Mouse (Mus musculus): ENCODE results near the gene Acsf2. TPM values are rescaled to one million over a fixed set of nuclear protein-coding genes. Genes with fewer than 3 reads are reported as not detected.

Acsf2 gene
- total RNA-seq, 2 experiments from 2014 or later = 143 to 171 TPM

GRCm38 (mm10) chr11:94600447-94600846, 1.2 kb downstream of the Acsf2 start:
- DNase-seq (ENCODE audit: low spot score in 2 of 2) = no peak

DNA sequence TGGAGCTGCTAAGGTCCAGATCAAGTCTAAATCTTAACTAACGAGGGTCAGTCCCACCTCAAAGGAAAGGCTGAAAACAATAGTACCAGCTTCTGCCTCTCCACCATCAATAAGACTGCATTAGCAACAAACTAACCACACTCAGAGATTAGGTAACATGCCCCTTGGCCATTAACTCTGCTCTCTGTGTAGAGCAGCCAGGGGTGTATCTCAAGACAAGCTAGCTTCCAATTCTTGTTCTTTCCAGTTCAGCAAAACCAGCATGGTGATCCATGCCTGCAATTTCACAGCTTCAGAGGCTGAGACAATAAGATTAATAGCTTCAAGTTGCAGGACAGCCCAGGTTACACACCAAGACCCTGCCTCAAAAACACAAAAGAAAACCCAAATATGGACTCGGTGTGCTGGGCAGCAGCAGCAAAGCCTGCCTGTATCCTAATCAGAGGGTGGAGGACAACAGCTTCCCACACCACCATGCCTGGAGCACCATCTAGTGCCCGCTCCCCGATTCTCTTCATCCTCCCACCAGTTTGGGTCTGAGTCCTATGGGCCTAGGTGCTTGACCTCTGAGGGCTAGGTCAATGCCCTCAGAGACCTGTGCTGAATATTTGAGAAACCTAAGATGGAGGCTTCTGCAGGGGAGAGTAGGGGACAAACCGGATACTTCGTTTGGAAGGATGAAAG, 3.1 kb downstream of the Acsf2 start:
- no peak for DNase-seq (ENCODE audit: low spot score in 2 of 2)

DNA sequence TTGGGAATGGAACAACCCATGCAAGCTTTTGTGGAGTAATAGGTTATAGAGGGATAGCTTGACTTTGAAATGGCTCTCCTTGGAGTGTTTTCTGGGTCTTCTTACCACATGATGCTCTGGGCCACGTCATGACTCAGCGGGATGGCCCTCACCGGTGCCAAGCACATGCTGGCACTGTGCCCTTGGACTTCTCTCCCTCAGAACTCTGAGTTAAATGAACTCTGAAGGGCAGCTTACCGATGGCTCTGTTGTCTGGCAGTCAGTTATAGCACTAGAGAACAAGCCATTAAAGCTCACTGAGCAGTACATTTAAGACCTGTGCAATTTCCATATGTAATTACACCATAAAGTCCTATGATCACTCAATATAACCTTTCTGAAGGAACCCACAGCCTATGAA, 4.4 kb downstream of the Acsf2 start:
- peak; percentile 67 to 75 for DNase-seq (ENCODE audit: low spot score in 2 of 2)

GRCm38 (mm10) chr11:94596311-94596852, 5.3 kb downstream of the Acsf2 start:
- DNase-seq (ENCODE audit: low spot score in 2 of 2) = no peak

DNA sequence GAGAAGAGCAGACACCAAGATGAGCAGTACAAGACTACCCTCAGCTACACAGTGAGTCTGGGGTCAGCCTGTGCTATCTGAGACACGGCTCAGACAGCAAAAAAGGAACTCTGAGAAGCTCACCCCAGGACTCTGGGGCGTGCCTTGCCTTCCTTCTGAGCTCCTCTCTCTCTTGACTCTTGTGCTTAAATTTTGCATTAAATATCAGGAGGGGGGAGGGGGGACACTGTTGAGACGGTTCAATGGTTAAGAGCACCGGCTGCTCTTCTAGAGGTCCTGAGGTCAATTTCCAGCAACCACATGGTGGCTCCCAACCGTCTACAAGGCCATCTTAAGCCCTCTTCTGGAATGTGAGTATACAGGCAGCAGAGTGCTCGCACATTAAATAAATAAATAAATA, 14.2 kb downstream of the Acsf2 start:
- DNase-seq (ENCODE audit: low spot score in 2 of 2) = no peak

GRCm38 (mm10) chr11:94585091-94585490, 16.6 kb downstream of the Acsf2 start:
- no peak for DNase-seq (ENCODE audit: low spot score in 2 of 2)

GRCm38 (mm10) chr11:94580111-94580740, 21.4 kb downstream of the Acsf2 start:
- no peak for DNase-seq (ENCODE audit: low spot score in 2 of 2)

DNA sequence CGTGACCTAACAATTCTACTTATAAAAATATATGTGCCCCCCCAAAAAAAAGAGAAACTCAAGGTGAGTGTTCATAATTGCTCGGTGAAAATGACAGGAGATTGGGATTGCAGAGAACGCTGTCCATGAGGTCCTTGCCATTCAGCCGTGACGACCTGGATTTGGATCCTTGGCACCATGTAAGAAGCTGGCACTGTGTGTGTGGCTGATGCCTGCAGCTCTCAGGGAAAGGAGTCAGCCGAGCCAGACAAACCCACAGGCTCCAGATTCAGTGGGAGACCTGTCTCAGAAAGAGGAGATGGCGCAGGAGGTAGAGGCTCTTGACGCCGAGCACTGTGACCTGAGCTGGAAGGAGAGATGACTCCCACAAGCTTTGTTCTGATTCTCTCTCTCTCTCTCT, 25.3 kb downstream of the Acsf2 start:
- DNase-seq (ENCODE audit: low spot score in 2 of 2) = no peak

DNA sequence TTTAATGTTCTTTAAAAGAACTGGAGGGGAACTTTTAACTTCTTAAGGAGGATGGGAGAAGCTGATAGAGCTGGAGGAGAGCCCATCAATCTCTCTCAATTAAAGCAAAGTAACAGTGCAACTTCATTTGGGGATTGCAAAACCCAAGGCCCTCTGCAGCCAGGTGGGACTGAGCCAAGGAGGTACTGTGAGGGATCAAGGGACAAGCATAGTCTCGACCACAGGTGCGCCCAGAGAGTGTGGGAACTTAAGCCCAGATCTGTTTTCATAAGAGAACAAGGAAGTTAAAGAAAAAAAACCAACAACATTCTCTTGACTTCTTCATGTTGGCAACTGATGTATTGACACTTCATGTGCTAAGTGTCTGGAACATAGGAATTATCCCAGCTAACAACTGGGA, 26.6 kb downstream of the Acsf2 start:
- DNase-seq (ENCODE audit: low spot score in 2 of 2) = no peak

DNA sequence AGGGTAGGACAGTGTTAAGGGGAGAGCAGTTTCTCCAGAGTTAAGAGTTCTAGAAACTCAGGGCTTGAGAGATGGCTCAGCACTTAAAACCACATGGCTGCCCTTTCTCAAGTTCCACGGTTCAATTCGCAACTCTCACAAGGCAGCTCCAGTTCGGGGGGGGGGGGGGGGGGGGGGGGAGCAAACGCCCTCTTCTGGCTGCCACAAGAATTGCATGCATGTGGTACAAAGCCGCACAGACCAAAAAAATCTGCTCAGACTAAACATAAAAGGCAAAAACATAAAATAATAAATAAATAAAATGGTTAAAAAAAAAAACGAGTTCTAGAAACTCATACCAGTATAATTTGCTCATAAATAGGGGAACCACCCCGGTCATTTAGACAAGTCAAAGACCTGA, 27.1 kb downstream of the Acsf2 start:
- DNase-seq (ENCODE audit: low spot score in 2 of 2) = no peak

DNA sequence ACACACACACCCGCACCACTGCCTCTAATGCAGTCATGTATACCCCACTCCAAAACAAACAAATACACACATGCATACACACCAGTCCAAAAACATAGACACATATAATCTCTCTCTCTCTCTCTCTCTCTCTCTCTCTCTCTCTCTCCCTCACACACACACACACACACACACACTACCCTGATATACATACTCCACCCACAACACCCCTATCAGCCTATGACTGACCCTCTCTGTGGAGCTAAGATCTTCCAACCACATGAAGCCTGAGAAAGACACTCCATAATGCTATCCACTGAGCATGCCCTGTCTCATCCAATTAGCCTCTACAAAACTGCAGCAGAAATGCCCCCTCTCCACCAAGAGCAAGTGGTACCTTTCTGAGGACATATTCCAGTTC, 29.8 kb downstream of the Acsf2 start:
- DNase-seq (ENCODE audit: low spot score in 2 of 2) = no peak

GRCm38 (mm10) chr11:94570612-94571011, 31.1 kb downstream of the Acsf2 start:
- DNase-seq (ENCODE audit: low spot score in 2 of 2) = no peak

DNA sequence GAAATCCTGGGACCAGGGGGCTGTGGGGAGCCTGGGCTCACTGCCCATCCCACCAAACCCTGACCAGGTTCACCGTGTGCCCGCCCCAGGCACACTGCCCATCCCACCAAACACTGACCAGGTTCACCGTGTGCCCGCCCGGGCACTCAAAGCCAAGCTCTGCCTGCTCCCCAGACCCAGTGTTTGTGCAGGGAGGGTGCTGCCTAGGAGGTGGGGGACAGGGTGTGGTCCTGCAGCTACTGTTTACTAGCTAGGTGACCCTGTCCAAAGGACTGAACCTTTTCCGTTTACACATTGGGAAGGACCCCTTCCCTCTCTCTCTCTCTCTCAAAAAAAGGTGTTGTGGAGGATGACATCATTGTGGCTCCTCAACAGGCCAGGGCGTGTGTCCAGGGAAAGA, 34.3 kb downstream of the Acsf2 start:
- no peak for DNase-seq (ENCODE audit: low spot score in 2 of 2)

GRCm38 (mm10) chr11:94566534-94566933, 35.1 kb downstream of the Acsf2 start:
- DNase-seq (ENCODE audit: low spot score in 2 of 2) = no peak

DNA sequence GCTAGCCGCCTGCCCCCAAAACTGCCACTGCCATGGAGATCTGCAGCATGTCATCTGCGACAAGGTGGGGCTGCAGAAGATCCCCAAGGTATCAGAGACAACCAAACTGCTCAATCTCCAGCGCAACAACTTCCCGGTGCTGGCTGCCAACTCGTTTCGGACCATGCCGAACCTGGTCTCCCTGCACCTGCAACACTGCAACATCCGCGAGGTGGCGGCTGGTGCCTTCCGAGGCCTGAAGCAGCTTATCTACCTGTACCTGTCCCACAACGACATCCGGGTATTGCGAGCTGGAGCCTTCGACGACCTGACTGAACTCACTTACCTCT, 36.6 kb downstream of the Acsf2 start:
- no peak for DNase-seq (ENCODE audit: low spot score in 2 of 2)

GRCm38 (mm10) chr11:94564437-94565150, 37.1 kb downstream of the Acsf2 start, which contains the start of gene Chad:
Gene Chad (plus strand): TSS chr11:94565047.
- peak in 1 of 2 experiments; percentile 47 for DNase-seq (ENCODE audit: low spot score in 2 of 2)

DNA sequence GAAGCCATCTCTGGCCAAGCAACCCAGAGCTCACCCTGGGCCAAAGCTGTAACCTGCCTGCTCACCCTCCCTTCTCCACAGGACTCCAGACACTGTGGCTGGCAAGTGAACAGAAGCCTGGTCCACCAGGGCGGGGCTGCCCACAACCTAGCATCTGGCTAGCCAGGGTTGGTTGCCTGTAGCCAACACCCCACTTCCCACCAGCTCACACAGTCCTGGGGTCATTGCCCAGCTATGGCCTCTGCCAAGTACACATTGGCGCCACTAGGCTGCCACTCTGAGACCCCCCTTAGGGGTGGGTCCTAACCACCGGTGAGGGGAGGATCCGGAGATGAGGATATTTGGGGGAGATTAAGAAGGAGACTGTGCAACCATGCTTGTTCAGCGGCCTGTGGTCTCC, 37.9 kb downstream of the Acsf2 start:
- DNase-seq (ENCODE audit: low spot score in 2 of 2) = no peak

DNA sequence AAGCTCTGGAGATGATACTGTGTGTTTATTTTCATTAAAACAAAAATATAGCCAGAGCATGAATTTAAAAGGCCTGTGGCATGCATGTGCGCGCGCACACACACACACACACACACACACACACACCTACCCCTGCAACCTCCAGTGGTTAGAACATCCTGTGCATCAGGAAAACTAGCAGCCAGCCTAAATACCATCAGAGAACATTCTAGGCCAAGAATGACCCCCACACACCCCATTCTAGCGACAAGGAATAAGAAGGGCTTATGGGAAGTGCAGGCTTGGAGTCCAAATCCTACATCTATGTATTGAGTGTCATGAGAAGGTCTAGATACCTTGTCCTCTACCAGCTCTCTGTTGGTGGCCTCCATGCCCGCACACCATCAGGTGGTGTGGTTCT, 38.3 kb downstream of the Acsf2 start:
- no peak for DNase-seq (ENCODE audit: low spot score in 2 of 2)

DNA sequence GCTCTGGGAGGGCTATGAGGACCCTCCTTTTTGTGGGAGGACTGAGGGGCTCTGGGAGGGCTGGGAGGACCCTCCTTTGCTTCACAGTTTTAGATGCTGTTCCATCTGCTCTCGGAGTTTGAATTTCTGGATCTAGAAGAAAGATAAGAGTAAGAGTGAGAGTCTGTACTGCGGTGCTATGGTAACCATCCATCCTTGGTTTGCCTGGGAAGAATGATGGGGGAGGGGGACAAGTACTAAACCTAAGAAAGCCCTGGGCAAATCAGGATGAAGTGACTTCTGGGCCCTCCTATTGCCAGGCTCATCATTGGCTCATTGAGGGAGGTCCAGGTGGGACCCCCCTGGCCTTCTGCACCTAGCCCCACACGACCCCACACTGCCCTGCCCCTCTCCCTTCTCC, 43.4 kb downstream of the Acsf2 start:
- no peak for DNase-seq (ENCODE audit: low spot score in 2 of 2)

DNA sequence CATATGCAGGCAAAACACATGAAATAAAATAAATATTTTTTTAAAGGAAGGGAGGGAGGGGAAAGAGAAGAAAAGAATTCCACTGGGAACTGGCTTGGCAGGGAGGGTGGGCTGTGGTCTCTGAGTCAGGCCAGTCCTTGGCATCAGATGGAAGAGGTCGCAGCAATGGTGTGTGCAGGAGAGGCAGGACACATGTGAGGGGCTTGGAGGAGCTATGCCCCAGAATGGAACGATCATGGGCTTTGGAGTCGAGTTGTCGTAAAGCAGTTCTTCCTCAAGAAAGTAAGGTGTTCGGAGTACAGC, 51.3 kb downstream of the Acsf2 start:
- DNase-seq (ENCODE audit: low spot score in 2 of 2) = no peak

DNA sequence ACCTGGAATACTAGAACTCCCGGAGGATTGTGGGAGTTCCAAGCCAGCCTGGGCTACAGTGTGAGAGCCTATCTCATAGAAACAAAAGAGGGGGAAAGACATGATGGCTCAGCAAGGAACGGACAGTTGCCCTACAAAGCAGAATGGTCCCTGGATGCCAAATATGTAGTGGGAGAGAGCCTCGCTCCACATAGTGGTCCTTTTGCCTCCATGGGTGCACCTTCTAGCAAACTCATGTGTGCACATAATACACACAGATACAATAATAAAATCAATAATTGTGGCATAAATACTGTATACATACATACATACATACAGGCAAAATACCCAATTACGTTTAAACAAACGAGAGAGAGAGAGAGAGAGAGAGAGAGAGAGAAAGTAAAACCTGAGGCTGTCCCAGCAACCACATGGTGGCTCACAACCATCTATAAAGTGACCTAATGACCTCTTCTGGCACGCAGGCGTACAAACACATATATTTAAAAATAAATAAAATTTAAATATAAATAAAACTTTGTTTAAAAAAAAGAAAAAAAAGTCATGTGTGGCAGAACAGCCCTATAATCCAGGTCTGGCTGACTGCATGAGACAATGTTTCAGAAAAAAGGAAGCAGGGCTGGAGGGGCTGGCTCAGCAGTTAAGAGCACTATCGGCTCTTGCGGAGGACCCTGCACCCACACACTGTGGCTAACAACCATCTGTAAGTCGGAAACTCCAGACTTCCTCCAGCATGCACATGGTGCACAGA, 51.8 kb downstream of the Acsf2 start:
- DNase-seq (ENCODE audit: low spot score in 2 of 2) = no peak

All from adrenal gland, adult 18-20 months (tissue).